10 mouse cellular contexts compared by ENCODE assay signal in the genomic region with DNA sequence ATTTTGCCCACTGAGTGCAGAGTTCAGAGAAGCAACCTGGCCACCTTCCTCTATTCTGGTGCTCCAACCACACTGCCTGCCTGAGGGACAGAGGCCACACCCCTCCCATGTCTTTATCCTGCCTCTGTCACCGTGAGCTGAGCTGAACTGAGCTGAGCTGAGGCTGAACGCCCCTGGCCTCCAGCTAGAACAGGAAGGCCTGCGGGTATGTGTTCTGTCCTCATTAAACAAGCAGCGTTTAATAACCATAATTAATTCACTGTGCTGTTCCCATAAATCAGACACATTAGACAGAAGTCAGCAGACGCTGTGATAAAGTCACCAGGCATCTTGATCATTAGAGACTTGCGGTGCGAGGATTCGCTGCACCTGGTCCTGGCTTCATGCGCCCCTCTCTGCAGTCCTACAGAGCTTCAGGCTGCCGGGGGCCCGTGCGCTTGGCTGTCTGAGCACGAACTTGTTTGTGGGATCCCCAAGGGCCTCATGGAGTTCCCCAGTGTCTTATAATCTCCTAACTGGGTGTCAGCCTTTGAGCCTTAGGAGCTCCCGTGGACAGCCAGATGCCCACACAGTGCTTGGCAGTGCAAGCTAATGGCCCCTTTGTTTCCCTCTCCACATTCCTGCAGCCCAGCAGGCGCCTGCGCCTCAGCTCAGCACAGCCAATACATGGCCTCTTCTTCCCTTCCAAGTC.
DNase-seq lines count a peak whose midpoint lies in the region; ATAC-seq and TF ChIP-seq lines count a peak whose summit lies in the region.
"Had no signal": no experiment of that assay in that cellular context is flagged by ENCODE, and none has a peak within 500 bp of the region (broad histone marks: within the 10 kb centered on the region; RNA-seq: fewer than 3 reads in every experiment).

No protein-coding gene starts in this region.

- no peak overlapping the region for H3K4me2 ChIP-seq in kidney, embryonic 15.5 days
- H3K4me2 ChIP-seq in limb, embryonic 14.5 days (replicated peaks; ENCODE audit: low read depth, low read length, severe bottlenecking) = peak overlapping the region; percentile 23
- no peak overlapping the region for H3K4me2 ChIP-seq in neural tube, embryonic 15.5 days

- no peaks in the 10 kb centered on the region for H3K27me3 ChIP-seq in kidney, embryonic 15.5 days
- 0 out of 2 replicates have a peak, but pooled peaks cover 4% of the 10 kb centered on the region for H3K27me3 ChIP-seq in hindbrain, embryonic 10.5 days (ENCODE audit: insufficient read depth, poor library complexity, severe bottlenecking)
- H3K27me3 ChIP-seq in limb, embryonic 14.5 days (ENCODE audit: control insufficient read depth, insufficient read depth, low read length) = no peaks in the 10 kb centered on the region
- 0 out of 2 replicates have a peak, but pooled peaks cover 7% of the 10 kb centered on the region for H3K27me3 ChIP-seq in neural tube, embryonic 15.5 days (replicated peaks)

- DNase-seq in kidney, adult 11 months = peak; percentile 6
- peak; percentile 17 for DNase-seq in hindbrain, embryonic 10.5 days (ENCODE audit: low spot score)
- no peak for DNase-seq in limb, embryonic 14.5 days (ENCODE audit: low spot score)
- no peak for DNase-seq in left cerebral cortex, postnatal 10 days (ENCODE audit: extremely low spot score in 1 of 2, low spot score in 2 of 2)
- DNase-seq in lung, postnatal 36 days = no peak
- DNase-seq: cerebellum, postnatal 25 days; kidney, postnatal 36 days had no signal

- peaks cover 7% of the 10 kb centered on the region; the same call in 1 of the 2 replicates for H3K4me1 ChIP-seq in kidney, embryonic 15.5 days
- peaks cover 32% of the 10 kb centered on the region for H3K4me1 ChIP-seq in hindbrain, embryonic 10.5 days (replicated peaks)
- peaks cover 19% of the 10 kb centered on the region for H3K4me1 ChIP-seq in limb, embryonic 14.5 days (ENCODE audit: control insufficient read depth, insufficient read depth, low read length)
- peaks cover 29% of the 10 kb centered on the region for H3K4me1 ChIP-seq in neural tube, embryonic 15.5 days

- WGBS in kidney, embryonic 15.5 days = 43% methylated on average over 16 of the region's 16 CpGs
- 42% methylated on average over 16 of the region's 16 CpGs for WGBS in hindbrain, embryonic 10.5 days
- whole genome bisulfite sequencing in limb, embryonic 14.5 days = 14% methylated on average over 16 of the region's 16 CpGs
- WGBS in neural tube, embryonic 15.5 days = 20% methylated on average over 16 of the region's 16 CpGs

- H3K36me3 ChIP-seq in kidney, embryonic 15.5 days = no peaks in the 10 kb centered on the region
- no peaks in the 10 kb centered on the region for H3K36me3 ChIP-seq in hindbrain, embryonic 10.5 days
- no peaks in the 10 kb centered on the region for H3K36me3 ChIP-seq in limb, embryonic 14.5 days (ENCODE audit: control insufficient read depth, insufficient read depth, low read length)
- H3K36me3 ChIP-seq in neural tube, embryonic 15.5 days = no peaks in the 10 kb centered on the region

- H3K9me3 ChIP-seq in kidney, embryonic 15.5 days (replicated peaks) = no peaks in the 10 kb centered on the region
- no peaks in the 10 kb centered on the region for H3K9me3 ChIP-seq in hindbrain, embryonic 10.5 days
- H3K9me3 ChIP-seq in limb, embryonic 14.5 days (ENCODE audit: control insufficient read depth, low read length) = no peaks in the 10 kb centered on the region
- H3K9me3 ChIP-seq in neural tube, embryonic 15.5 days (replicated peaks) = no peaks in the 10 kb centered on the region

- no peak for TF ChIP-seq POLR2A in limb, embryonic 14.5 days (IDR thresholded peaks at IDR 0.05; ENCODE audit: borderline replicate concordance, extremely low read depth, insufficient read depth, insufficient read length)

- no peak overlapping the region for H3K27ac ChIP-seq in kidney, embryonic 15.5 days
- peak overlapping the region; percentile 66 for H3K27ac ChIP-seq in hindbrain, embryonic 10.5 days
- H3K27ac ChIP-seq in limb, embryonic 14.5 days (replicated peaks; ENCODE audit: low read depth, low read length) = no peak overlapping the region; the same call in 1 of the 2 replicates
- H3K27ac ChIP-seq in neural tube, embryonic 15.5 days (replicated peaks) = no peak overlapping the region; the same call in 1 of the 2 replicates

- no peak for ATAC-seq in kidney, embryonic 15.5 days (replicated peaks; ENCODE audit: low FRiP score)
- peak; percentile 32; the same call in 1 of the 2 replicates for ATAC-seq in limb, embryonic 14.5 days (ENCODE audit: low FRiP score, low read depth)
- peak; percentile 64 for ATAC-seq in neural tube, embryonic 15.5 days (ENCODE audit: low FRiP score)
- ATAC-seq in cerebellum, adult (ENCODE audit: insufficient number of reproducible peaks, low FRiP score, low TSS enrichment) = no peak

- H3K9ac ChIP-seq in kidney, embryonic 15.5 days = no peak overlapping the region
- H3K9ac ChIP-seq in limb, embryonic 14.5 days (ENCODE audit: low read depth, low read length, severe bottlenecking) = no peak overlapping the region
- H3K9ac ChIP-seq in neural tube, embryonic 15.5 days (replicated peaks) = no peak overlapping the region

- intact Hi-C loops in left cerebral cortex, postnatal 10 days (cut with DNase I) = no loop called here

- H3K4me3 ChIP-seq in kidney, embryonic 15.5 days (replicated peaks) = no peak overlapping the region
- no peak overlapping the region for H3K4me3 ChIP-seq in hindbrain, embryonic 10.5 days
- no peak overlapping the region for H3K4me3 ChIP-seq in limb, embryonic 14.5 days (replicated peaks; ENCODE audit: low read length)
- H3K4me3 ChIP-seq in neural tube, embryonic 15.5 days (replicated peaks) = no peak overlapping the region

Comparison
In these comparisons a context has a peak if more than half of its experiments do, and no peak if none do; other contexts are left out.
1. DNase-seq: peak in kidney, adult 11 months (single experiment) and hindbrain, embryonic 10.5 days (single experiment); none in limb, embryonic 14.5 days (single experiment), left cerebral cortex, postnatal 10 days (0 of 2) and lung, postnatal 36 days (single experiment).
2. ATAC-seq: peak in limb, embryonic 14.5 days (single experiment) and neural tube, embryonic 15.5 days (single experiment); none in kidney, embryonic 15.5 days (single experiment) and cerebellum, adult (single experiment).